Mouse (Mus musculus) right cerebral cortex, adult 18-20 months (tissue): Measurements from ENCODE around the gene Evpl.

Experiments
- DNase-seq: peaks from one replicate; pipeline ENCODE4 v3.0.0; 2022; ENCODE audit warnings: mixed read lengths

The Evpl gene

GRCm38 (mm10) chr11:116255090-116255981 is 17.5 kb upstream of the Evpl start:
- no peak for DNase-seq

- DNase-seq = no peak
These were observed 16.8 kb upstream of the Evpl start for GRCm38 (mm10) chr11:116254627-116255026.

GRCm38 (mm10) chr11:116253076-116253600 is 15.3 kb upstream of the Evpl start:
- DNase-seq = no peak

- DNase-seq = no peak
These were observed 13.0 kb upstream of the Evpl start for GRCm38 (mm10) chr11:116250898-116251297.

GRCm38 (mm10) chr11:116247502-116248222 is 9.8 kb upstream of the Evpl start:
- no peak for DNase-seq

- no peak for DNase-seq
These were observed 7.7 kb upstream of the Evpl start for GRCm38 (mm10) chr11:116245616-116246015.

GRCm38 (mm10) chr11:116244580-116244979 is 6.7 kb upstream of the Evpl start:
- DNase-seq = no peak

- DNase-seq = no peak
These were observed 3.9 kb upstream of the Evpl start for GRCm38 (mm10) chr11:116241744-116242235.

- no peak for DNase-seq
These were observed 1.9 kb upstream of the Evpl start for GRCm38 (mm10) chr11:116239797-116240196.

- no peak for DNase-seq
These were observed 3.0 kb downstream of the Evpl start for GRCm38 (mm10) chr11:116234901-116235300.

GRCm38 (mm10) chr11:116232427-116232826 is 5.5 kb downstream of the Evpl start:
- DNase-seq = no peak

- no peak for DNase-seq
These were observed 9.2 kb downstream of the Evpl start for GRCm38 (mm10) chr11:116228699-116229098.

GRCm38 (mm10) chr11:116226414-116226813 is 11.5 kb downstream of the Evpl start:
- peak; percentile 64 for DNase-seq

- no peak for DNase-seq
These were observed 15.2 kb downstream of the Evpl start for GRCm38 (mm10) chr11:116222740-116223059.

GRCm38 (mm10) chr11:116221931-116222739 is 15.7 kb downstream of the Evpl start:
- DNase-seq = peak; percentile 29

GRCm38 (mm10) chr11:116219885-116220284 is 18.0 kb downstream of the Evpl start:
- DNase-seq = no peak

- DNase-seq = peak; percentile 89
These were observed 19.0 kb downstream of the Evpl start for GRCm38 (mm10) chr11:116218737-116219400.

GRCm38 (mm10) chr11:116218263-116218662 is 19.6 kb downstream of the Evpl start:
- DNase-seq = no peak

GRCm38 (mm10) chr11:116216549-116216948 is 21.3 kb downstream of the Evpl start:
- no peak for DNase-seq

- DNase-seq = no peak
These were observed 21.9 kb downstream of the Evpl start for GRCm38 (mm10) chr11:116215991-116216390.

GRCm38 (mm10) chr11:116215181-116215580 is 22.7 kb downstream of the Evpl start:
- no peak for DNase-seq

GRCm38 (mm10) chr11:116213877-116214510 is 23.9 kb downstream of the Evpl start:
- DNase-seq = no peak
